Mouse (Mus musculus) ES-E14 (cell line): ENCODE results near the gene Sh3kbp1.

Source experiments
- CHD2 ChIP-seq: IDR thresholded peaks from 2 replicates; pipeline ENCODE4 v1.6.1; 2014; ENCODE audit warnings: mild to moderate bottlenecking, low read depth, low read length, inconsistent platforms
- HCFC1 ChIP-seq: IDR thresholded peaks from 2 replicates; pipeline ENCODE4 v1.6.1; 2012; ENCODE audit warnings: low read length, inconsistent platforms, borderline replicate concordance; ENCODE audit not compliant: insufficient read depth
- ZC3H11A ChIP-seq: IDR thresholded peaks from 2 replicates; pipeline ENCODE4 v1.6.1; 2012; ENCODE audit warnings: low read depth, mild to moderate bottlenecking, inconsistent platforms, low read length, borderline replicate concordance
- ZNF384 ChIP-seq: IDR thresholded peaks from 2 replicates; pipeline ENCODE4 v1.6.1; 2012; ENCODE audit warnings: low read depth, low read length, inconsistent platforms

GRCm38 (mm10) chrX:159763801-159764200 is 136.7 kb downstream of the Sh3kbp1 start:
- TF ChIP-seq ZNF384 (no peak), HCFC1 (no peak), ZC3H11A (no peak), CHD2 (no peak)
